Mouse (Mus musculus): ENCODE results near the gene Myog. TPM values are rescaled to one million over a fixed set of nuclear protein-coding genes. Genes with fewer than 3 reads are reported as not detected.

Gene Myog
- polyA plus RNA-seq, 1 experiment: 0.09 TPM

DNA sequence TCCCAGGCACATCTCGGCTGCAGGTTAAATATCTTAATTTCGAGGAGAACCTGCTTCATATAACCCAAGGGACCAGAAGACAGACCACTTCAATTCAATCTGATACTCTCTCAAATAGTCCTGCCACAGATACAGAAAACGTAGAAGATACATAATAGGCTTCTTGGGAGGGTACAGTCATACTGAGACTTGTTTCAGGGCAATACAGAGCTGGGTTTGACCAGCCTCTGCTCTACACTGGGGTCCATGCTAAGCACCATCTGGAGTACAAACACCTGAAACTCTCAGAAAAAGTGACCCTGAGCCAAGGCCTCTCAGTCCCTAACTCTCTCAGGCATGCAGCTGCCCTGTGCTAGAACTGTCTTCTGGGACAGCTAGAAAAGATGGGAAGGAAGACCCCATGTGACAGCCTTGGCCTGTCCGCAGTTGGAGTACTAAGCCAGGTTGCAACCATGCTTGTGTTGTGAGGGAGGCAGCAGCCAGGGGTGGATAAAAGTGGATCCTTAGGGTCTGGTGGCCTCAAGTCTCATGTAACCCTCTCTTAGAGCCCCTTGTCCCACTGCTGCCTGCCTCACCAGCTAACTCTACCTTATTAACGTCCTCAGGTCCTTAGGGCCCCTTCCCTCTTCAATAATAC, 52.0 kb downstream of the Myog start:
- 86% methylated on average over 5 of the region's 5 CpGs for WGBS
- no peak for DNase-seq
- Histone ChIP-seq H3K4me1 (ENCODE audit: control insufficient read depth, insufficient read depth, low read length) (0 out of 2 replicates have a peak, but pooled peaks cover 2% of the 10 kb centered on the region), H3K36me3 (ENCODE audit: control insufficient read depth, insufficient read depth, low read length) (peaks cover 3% of the 10 kb centered on the region; the same call in 1 of the 2 replicates), H3K27ac (ENCODE audit: insufficient read depth, low read depth, low read length) (no peak overlapping the region), H3K27me3 (replicated peaks; ENCODE audit: control insufficient read depth, insufficient read depth, low read length) (no peaks in the 10 kb centered on the region), H3K4me3 (ENCODE audit: insufficient read depth, low read depth, low read length) (no peak overlapping the region)
- TF ChIP-seq POLR2A (IDR thresholded peaks at IDR 0.05; ENCODE audit: low read depth, low read length) (no peak), CTCF (conservative IDR thresholded peaks at IDR 0.05; ENCODE audit: insufficient read depth, insufficient read length, low read depth, low read length) (no peak)

Other genes with a start within 250 kb of the Myog start
- gene Btg2, start 210.9 kb upstream of the Myog start, polyA plus RNA-seq (2012; rRNA removed): 20.3 and 23.7 TPM in 2 replicates
- not detected in 2 replicates for gene Chit1, start 178.7 kb upstream of the Myog start, polyA plus RNA-seq (2012; rRNA removed)
- gene Chil1, start 107.8 kb upstream of the Myog start, polyA plus RNA-seq (2012; rRNA removed): 0.56 TPM in 2 replicates
- gene Mybph, start 96.5 kb upstream of the Myog start, polyA plus RNA-seq (2012; rRNA removed): 0.12 and 0.89 TPM in 2 replicates
- gene Adora1, start 54.6 kb upstream of the Myog start, polyA plus RNA-seq (2012; rRNA removed): 13.5 and 16.6 TPM in 2 replicates
- gene Ppfia4, start 42.9 kb downstream of the Myog start, polyA plus RNA-seq (2012; rRNA removed): 3.6 and 4.2 TPM in 2 replicates
- gene Tmem183a, start 72.0 kb downstream of the Myog start, polyA plus RNA-seq (2012; rRNA removed): 84.0 and 100 TPM in 2 replicates
- 0.06 TPM in 1 of 2 replicates, not detected in the other for gene 4933406M09Rik, start 96.0 kb downstream of the Myog start, polyA plus RNA-seq (2012; rRNA removed)
- 41.9 and 56.8 TPM in 2 replicates for gene Cyb5r1, start 115.6 kb downstream of the Myog start, polyA plus RNA-seq (2012; rRNA removed)
- 113 and 119 TPM in 2 replicates for gene Adipor1, start 125.4 kb downstream of the Myog start, polyA plus RNA-seq (2012; rRNA removed)
- 8.1 and 9.6 TPM in 2 replicates for gene Klhl12, start 165.5 kb downstream of the Myog start, polyA plus RNA-seq (2012; rRNA removed)
- 16.1 and 17.9 TPM in 2 replicates for gene Rabif, start 204.7 kb downstream of the Myog start, polyA plus RNA-seq (2012; rRNA removed)

Measured in kidney, adult 2 months (tissue).